Mouse (Mus musculus) bone marrow macrophage, adult 2 months (primary cell): ENCODE data around the gene Hpdl.

Experiments
- CTCF ChIP-seq: IDR thresholded peaks from 2 replicates; pipeline ENCODE4 v1.5.1; 2012; ENCODE audit warnings: low read depth, mild to moderate bottlenecking, low read length, moderate library complexity
- POLR2A ChIP-seq: IDR thresholded peaks from 2 replicates; pipeline ENCODE4 v1.6.1; 2012; ENCODE audit warnings: mild to moderate bottlenecking, low read depth, low read length, borderline replicate concordance

DNA sequence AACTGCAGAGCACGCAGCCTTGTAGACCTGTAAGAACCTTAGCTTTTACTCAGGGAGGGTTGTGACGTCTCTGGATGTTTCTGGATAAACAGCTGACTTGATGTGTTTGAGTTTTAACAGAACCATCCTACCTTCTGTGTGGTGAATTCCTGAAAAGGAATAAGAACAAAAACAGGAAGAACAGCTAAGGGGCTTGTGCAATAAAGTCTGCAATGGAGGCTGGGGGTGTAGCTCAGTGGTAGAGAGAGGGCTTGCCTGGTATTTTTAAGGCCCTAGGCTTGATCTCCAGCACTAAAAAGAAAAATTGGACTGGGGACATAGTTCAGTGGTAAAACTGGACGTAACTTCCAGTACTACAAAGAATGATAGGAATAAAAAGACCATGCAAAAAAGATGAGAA is 44.4 kb downstream of the Hpdl start:
- TF ChIP-seq POLR2A = no peak
- TF ChIP-seq CTCF = no peak
